Mouse (Mus musculus): Measurements from ENCODE around the gene Smc1b. TPM values are rescaled to one million over a fixed set of nuclear protein-coding genes. Genes with fewer than 3 reads are reported as not detected.

Smc1b gene
- polyA plus RNA-seq (2017; shearing (Covaris generic)): 0.15 TPM

GRCm38 (mm10) chr15:85131275-85132192 lies at the start of gene Smc1b, which contains the start of gene Ribc2:
Gene Smc1b, minus strand, starts transcription at chr15:85131964.
Gene Ribc2, plus strand, starts transcription at chr15:85132078.

GRCm38 (mm10) chr15:85028648-85029047 lies 103.1 kb downstream of the Smc1b start, which contains the start of gene Fam118a:
Gene Fam118a, plus strand, starts transcription at chr15:85028948.

GRCm38 (mm10) chr15:85016951-85017664 lies 114.7 kb downstream of the Smc1b start, which contains the start of gene Upk3a:
Gene Upk3a, plus strand, starts transcription at chr15:85017141.

Other genes starting within 250 kb of the Smc1b start
- 0.45 TPM for gene Gm29666, start 211.9 kb downstream of the Smc1b start, polyA plus RNA-seq (2017; shearing (Covaris generic))
- gene Nup50, start 208.6 kb downstream of the Smc1b start, polyA plus RNA-seq (2017; shearing (Covaris generic)): 25.6 TPM
- gene 5031439G07Rik, start 143.4 kb downstream of the Smc1b start, polyA plus RNA-seq (2017; shearing (Covaris generic)): 1.5 TPM
- not detected for gene Upk3a, start 114.8 kb downstream of the Smc1b start, polyA plus RNA-seq (2017; shearing (Covaris generic))
- gene Fam118a, start 103.0 kb downstream of the Smc1b start, polyA plus RNA-seq (2017; shearing (Covaris generic)): 47.9 TPM
- not detected for gene Ribc2, start 114 bp upstream of the Smc1b start, polyA plus RNA-seq (2017; shearing (Covaris generic))
- 0.27 TPM for gene Fbln1, start 74.0 kb upstream of the Smc1b start, polyA plus RNA-seq (2017; shearing (Covaris generic))
- gene Atxn10, start 204.3 kb upstream of the Smc1b start, polyA plus RNA-seq (2017; shearing (Covaris generic)): 141 TPM